Comparison of ENCODE assay signal across 8 mouse cellular contexts in the genomic region with DNA sequence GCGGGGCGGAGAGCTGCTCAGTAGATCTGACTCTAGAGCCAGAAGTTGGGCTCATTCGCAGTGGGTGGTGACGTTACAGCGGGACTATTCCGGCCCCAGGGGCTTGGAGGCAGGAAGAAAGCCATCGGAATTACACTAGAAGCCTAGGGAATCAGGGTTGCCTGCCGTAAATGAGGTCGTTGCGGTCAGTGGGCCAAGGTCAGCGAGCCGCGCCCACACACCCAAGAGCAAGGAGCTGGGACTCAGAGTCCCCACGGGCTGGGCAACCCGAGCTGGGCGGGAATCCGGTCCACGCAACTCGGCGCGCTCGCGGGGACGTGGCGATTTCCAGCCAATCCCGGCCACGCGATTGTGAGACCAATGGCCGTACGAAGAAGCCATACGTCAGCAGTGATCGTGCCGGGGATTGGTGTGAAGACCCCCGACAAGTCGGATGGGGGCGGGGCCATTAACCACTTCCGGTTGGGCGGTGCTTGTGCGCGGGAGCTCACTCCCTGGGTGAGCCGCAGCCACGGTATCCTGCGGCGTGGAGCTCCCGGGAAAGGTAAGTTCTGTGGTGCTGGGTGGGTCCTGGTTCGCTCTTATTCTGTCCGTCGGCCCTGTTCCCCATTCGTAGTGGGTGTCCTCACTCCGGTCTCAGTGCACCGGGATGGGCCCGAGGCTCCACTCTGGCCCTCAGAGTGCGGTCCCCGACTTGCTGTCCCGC. TPM values are rescaled to one million over a fixed set of nuclear protein-coding genes. Genes with fewer than 3 reads are reported as not detected.
DNase-seq lines count a peak whose midpoint lies in the region; ATAC-seq lines count a peak whose summit lies in the region.

Gene Calu, plus strand, starts transcription at position 405 of the 706 bp plus-strand sequence.

- peak; percentile 100 for DNase-seq in adipocyte (ENCODE audit: low spot score)
- DNase-seq in embryo, embryonic 10 days (ENCODE audit: low spot score) = peak; percentile 100
- DNase-seq in gastrocnemius, postnatal 10 days = peak; percentile 100
- peak; percentile 99 for DNase-seq in induced T-regulatory cell, adult 2 months (ENCODE audit: low read depth)
- DNase-seq in left cerebral cortex, adult 9 months (ENCODE audit: low spot score in 2 of 2) = peak; percentile 96 to 99
- peak; percentile 100 for DNase-seq in right cerebral cortex, postnatal 14 days
- DNase-seq in urinary bladder, postnatal 36 days (ENCODE audit: low spot score in 2 of 2) = peak; percentile 100

- ATAC-seq in megakaryocyte progenitor cell, adult 5-6 weeks (replicated peaks; ENCODE audit: poor library complexity) = peak; percentile 94

RNA-seq across cellular contexts. Expression of gene Calu, which starts in this region (rescaled TPM):
- 100 to 1,000 TPM; 169 to 187 TPM for total RNA-seq in gastrocnemius, postnatal 10 days (2021)
- total RNA-seq in megakaryocyte progenitor cell, adult 5-6 weeks (2015) = 84.9 and 85.3 TPM in 2 replicates
- total RNA-seq in megakaryocyte progenitor cell, adult 5-6 weeks (2017) = 211 TPM in 2 replicates

Comparison
In these comparisons a context has a peak if more than half of its experiments do, and no peak if none do; other contexts are left out.
1. Peak in every context shown above with its lines: DNase-seq and ATAC-seq.